Mouse (Mus musculus) left cerebral cortex, postnatal 14 days (tissue): ENCODE measurements around the gene Grm3. TPM values are rescaled to one million over a fixed set of nuclear protein-coding genes. Genes with fewer than 3 reads are reported as not detected.

ENCODE experiments used
- DNase-seq, 2 experiments: peaks; one replicate each; pipeline ENCODE4 v3.0.0; 2021 to 2022; ENCODE audit warnings: low spot score in 2 of 2, mixed read lengths in 1 of 2
- intact Hi-C: fragments of 180-260 bp; cut with DNase I; formaldehyde crosslinking; loops from one replicate; pipeline ENCODE4 v1.15.1; 2025
- total RNA-seq, 2 experiments: library from RNA; stranded (reverse); gene quantifications; 2 replicates each; pipeline ENCODE4 v1.2.3; 2021

Grm3 gene
- total RNA-seq, 2 experiments from 2014 or later, result 141 to 146 TPM

DNA sequence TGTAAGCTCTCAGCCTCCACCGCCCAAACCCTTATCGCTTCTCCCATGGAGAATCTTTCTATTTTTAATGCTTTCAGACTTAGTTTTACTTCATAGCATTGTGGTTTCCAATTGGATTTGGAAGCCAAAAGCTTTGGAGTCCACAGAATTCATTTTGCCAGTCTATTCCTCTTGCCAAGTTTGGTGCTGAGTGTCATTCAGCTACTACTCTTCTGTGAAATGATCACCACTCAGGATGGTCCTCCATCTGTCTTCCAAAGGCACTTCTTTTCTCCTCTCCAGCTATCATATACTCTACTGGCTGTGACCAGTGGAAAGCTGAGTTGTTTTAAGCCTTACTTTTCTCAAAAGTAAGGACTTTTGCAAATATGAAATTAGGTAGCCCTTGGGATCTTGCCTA is 86.4 kb downstream of the Grm3 start:
- DNase-seq, result no peak

DNA sequence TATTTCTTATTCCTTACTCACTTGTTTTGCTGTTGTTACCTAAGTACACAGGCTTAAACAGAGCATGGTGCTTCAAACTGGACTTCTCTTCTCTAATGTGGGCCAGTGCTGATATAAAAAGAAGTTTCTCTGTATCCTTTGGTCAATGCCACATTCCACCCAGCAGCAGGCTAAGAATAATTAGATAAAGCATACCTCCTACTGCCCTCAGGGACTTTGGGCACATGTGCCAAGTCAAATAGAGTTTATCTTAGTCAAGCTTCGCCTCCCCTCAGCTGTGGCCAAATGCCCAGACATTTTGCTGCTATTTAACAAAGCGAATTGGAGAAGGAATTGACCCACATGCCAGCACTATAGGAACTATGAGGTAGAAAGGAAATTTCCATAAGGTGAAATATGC is 97.8 kb downstream of the Grm3 start:
- DNase-seq, result no peak
- intact Hi-C loops, result no loop called here

More for the DNA sequence above, 86.4 kb downstream of the Grm3 start:
- intact Hi-C loops, result no loop called here

DNA sequence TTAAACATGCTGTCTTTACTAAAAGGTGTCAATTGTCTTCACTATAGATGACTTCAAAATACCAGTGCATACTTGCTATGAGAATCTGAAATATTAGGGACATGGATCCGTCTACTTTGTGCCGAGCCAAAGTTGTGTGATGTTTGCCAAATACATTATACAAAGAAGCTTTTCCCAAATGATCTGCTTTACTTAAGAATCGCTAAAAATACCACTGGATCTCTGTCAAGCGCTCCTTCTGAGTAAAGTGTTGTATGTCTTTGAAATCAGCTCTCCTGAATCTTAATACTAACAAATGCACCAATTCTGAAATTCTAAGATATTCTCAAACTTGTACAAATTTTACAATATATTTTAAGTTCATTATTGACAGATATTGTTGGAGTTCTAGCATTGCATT is 100.6 kb downstream of the Grm3 start:
- peak in 1 of 2 experiments; percentile 25 for DNase-seq
- intact Hi-C loops, result no loop called here

DNA sequence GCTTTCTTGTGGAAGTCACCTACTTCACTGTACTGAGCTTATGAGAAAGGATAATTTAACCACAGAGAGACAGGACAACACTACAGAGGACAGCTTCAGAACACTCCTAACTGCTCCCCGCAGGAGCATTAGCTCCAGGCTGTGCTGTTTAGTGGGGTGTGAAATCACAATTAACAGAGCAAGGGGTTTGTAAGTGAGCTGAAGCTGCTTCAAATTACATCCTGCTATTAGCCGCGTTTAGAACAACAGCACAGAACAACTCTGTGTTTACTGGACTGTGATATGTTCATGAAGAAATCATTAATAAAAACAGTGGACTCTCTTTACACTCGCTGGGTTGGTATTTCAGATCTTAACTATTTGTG is 101.9 kb downstream of the Grm3 start:
- DNase-seq, result no peak
- intact Hi-C loops, result no loop called here

DNA sequence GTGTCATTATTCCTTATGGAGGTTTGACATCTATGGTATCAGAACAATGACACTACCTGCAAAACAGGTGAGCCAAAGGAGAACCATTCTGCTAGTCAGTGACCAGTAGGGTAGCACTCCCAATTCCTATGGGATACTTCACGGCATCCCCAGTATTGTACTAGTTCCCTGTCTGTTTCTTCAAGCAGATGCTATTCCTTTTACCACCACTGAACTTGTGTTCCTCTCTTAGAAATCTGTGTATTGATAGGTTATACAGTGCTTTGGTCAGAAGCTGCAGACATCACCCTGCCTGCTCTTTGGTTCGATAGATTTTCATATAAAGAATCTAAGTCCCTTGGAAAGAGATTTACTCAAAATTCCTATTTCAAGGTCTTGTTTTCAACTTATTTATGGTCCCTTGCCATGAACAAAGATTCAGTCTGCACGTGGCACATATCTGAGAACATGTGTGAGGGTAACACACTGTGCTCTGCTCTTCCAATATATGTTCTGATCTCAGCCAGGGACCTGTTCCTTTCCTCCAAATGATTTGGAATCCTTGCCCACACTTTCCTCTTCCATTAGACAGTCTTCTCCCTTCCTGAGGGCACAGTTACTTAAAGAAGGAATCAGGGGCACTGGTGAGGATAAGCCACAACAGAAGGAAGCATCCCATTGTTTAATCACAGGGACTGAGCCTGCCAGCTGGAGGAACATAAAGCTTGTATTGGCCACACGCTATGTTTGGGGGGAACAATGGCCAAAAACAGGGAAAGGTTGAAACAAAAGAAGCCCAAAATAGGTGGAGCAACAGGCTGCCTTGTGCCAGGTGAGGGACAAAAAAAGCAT is 102.5 kb downstream of the Grm3 start:
- peak in 1 of 2 experiments; percentile 10 for DNase-seq
- intact Hi-C loops, result no loop called here

DNA sequence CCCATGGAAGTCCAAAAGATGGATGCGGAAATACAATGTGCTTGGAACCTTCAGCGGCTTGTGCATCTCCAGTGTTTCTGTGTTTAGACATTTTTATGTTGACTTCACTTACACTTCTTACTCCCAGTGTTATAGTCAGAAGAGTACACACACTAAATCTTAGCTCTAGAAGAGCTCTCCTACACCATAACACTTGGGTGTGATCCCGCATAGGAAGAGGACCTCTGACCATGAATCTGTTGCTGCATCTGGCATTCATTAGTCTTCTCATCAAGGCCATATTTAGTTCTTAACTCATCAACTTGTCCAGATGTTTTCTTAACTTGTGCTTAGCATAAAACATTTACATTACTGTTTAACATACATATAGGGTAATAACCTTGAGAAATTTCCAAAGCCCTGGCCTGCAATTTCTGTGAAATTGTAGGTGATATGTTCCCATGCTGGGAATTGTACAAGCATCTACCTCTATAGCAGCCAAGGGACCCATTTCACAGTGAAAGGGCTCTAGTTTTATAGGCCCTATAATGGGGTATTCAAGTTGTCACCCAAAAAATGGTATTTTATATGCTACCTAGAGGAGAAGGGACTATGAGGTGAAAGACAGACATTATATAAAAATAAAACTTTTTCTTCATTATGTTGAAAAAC is 103.4 kb downstream of the Grm3 start:
- no peak for DNase-seq
- intact Hi-C loops, result no loop called here

DNA sequence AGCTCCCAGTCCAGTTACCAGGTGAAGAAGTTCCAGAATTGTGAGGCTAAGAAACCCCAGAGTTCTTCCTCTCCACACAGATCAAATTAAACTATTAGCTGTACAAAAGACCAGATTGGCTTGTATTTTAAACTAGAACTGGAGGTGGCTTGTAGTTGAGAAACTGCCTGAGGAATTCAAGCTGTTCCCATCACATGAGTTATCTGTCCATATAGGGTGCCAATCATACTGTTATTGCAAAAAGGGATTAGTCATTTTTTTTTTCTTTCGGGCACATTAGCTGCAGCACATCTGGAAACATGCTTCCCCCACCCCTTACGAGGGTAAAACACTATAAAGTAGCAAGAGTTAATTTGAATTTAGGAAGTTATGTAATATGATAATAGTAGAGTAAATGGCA is 145.9 kb downstream of the Grm3 start:
- intact Hi-C loops, result loop anchor here (10.0 kb wide), 1 partner anchor 86 kb away; no protein-coding TSS in a partner anchor

DNA sequence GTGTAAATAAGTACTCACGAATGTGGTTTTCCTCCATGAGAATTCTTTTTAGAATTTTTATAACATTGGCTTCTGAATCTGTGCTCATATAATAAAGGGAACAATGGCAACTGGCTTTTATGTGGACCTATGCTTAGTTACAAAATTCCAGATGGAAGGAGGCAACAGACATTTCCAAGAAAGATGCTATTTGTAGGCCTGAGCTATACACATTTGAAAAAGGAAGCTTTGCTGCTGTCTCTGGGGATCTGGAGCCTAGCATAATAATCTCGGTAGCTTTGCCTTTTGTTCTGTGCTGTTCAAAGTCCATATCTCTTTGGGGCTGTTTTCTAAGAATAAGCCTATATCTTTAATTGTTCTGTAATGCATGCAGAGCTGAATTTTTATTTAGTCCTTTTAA is 146.4 kb downstream of the Grm3 start:
- intact Hi-C loops, result loop anchor here (10.0 kb wide), 1 partner anchor 86 kb away; no protein-coding TSS in a partner anchor
- peak in 1 of 2 experiments; percentile 10 for DNase-seq

More for the DNA sequence above, 145.9 kb downstream of the Grm3 start:
- DNase-seq, result peak in 1 of 2 experiments; percentile 25

DNA sequence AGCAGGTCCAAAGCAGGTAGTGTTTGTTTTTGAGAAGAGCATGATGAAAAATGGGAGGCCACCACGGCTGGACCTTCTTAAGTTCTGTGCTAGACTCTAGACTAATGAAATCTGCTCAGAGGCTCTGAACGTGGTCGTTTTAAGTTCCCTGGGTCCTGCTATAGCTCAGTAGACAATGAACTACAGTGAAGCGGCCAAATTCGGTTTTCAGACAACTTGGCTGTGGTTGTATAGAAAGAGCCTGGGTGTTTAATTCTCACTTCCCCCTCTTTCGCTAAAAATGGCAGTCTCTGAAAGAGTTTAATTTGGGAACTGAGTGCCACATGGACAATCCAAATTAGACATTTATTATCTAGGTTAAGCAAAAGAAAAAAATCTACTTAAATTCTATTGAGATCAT is 154.0 kb downstream of the Grm3 start:
- DNase-seq, result peak; percentile 48 to 72
- intact Hi-C loops, result loop anchor here (10.0 kb wide), 1 partner anchor 94 kb away; no protein-coding TSS in a partner anchor

DNA sequence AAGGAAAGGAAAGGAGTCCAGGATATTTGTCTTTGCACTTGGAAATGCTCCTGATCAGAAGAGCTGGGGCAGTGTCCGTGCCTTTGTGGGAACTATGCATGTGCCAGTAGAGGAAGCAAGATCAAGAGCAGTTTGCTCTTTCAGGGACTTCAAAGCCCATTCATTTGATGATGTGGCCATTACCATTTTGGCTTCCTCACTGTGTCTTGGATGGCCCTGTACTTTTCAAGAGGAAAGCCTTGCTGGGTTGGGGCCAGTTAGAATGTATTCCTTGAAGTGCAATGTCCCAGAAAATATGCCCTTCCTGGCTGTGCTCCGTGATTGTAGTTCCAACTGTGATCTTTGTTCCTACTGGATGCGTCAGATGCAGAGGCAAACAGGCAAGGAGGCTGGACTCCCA is 167.3 kb downstream of the Grm3 start:
- peak; percentile 10 to 43 for DNase-seq
- intact Hi-C loops, result no loop called here

DNA sequence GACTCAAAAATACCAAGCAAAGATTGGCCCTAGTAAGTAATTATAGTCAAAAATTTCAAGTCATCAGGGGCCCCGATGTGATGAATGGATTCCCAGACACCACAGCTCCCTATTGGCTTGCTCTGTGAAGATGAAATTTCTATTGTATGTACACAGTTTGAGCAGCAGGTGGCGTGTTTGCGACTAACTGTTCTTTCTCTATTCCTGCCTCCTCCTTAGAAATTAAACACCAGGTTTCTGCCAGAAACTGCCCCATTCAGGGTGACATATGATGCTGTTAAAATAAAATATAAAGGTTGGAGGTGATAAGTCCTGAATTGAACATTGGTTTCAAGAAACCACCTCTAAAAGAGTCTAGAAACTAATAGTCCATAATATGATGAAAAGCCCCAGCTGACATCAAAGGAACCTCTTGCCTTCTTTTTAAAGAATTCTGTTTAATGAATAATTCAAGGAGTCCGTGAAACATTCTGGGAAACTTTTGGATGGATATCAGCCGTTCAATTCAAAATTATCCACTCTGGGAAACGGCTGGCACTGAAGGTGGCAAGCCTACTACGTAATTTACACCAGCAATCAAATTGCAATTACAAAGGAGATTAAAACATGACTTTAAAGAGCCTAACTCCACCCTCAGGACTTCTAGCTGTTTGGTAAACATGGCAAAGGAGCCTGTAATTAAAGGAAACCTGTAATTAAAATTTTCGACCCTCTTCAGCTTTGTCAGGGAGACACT is 184.0 kb downstream of the Grm3 start:
- peak; percentile 60 to 66 for DNase-seq
- intact Hi-C loops, result loop anchor here (5.0 kb wide), 1 partner anchor 166 kb away; no protein-coding TSS in a partner anchor

DNA sequence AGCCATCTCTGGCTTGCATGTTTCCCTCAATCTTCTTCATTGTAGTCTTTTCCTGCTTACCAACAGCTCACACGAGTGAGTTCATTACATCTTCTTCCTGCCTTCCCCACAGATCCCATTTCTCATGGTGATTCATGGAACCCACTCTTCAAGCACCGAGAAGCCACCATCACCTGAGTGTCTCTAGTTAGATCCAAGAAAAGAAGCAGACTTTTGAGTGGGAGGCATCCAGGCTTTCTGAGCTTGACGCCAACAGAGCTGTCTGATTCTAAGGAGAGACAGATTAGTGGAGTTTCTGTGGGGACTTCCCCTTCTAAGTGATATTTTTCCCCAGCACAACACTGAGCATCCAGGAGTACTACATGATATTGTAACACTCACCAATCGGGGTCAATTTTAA is 199.5 kb downstream of the Grm3 start:
- intact Hi-C loops, result no loop called here
- DNase-seq, result peak in 1 of 2 experiments; percentile 25

DNA sequence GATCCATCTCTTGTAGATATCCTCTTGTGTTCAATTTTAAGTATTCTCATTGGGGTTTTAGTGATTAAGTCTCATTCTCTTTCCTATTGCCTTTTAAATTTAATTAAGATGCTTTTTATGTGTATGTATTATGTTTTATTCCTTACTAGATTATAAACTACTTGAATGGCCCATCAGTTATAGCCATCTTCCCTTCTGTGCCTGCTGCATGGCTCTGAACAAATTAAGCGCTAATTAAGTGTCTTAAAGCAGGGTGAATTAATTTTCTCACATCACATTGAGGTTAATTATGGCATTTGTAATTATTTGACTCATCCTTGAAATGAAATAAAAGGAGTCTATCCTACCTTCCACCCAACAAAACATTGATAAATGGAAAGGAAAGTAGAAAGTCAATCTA is 213.9 kb downstream of the Grm3 start:
- intact Hi-C loops, result no loop called here

DNA sequence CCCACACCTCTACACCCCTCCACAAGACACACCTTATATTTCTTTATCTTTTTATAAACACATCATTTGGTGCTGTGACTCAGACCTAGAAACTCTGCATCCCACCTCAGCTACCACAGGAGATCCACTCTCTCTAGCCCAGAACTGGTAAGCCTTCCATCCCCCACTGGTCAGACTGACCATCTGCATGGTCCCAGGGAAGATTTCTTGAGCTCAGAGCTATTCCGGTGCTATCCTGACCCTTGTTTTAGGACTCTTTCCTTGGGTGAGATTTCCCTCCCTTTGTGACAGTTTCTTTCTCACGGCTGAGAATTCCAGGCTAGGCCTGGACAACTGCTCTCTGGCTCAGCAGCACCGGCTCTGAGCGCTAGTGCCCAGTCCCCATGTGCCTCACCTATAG is 227.7 kb downstream of the Grm3 start:
- DNase-seq, result no peak

More for the DNA sequence above, 213.9 kb downstream of the Grm3 start:
- no peak for DNase-seq

DNA sequence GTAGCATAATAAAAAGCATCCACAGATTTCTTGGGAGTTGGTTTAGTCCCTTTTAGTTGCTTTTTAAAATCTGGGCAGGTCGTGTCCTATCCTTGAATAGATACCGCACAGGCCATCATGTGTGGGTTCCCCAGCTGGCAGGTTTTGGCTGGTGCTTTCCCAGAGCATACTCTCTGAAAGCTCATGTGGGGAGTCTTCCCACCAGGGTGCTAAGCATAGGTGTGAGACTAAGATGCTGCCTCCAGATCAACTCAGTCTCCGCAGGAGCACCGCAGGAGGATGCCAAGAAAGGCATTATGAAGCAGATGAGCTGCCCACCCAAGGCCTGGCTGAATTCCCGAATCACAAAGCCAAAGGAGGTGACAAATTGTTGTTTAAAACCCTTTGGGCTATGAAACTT is 229.5 kb downstream of the Grm3 start:
- peak; percentile 42 to 58 for DNase-seq
- intact Hi-C loops, result no loop called here

More for the DNA sequence above, 227.7 kb downstream of the Grm3 start:
- intact Hi-C loops, result no loop called here

DNA sequence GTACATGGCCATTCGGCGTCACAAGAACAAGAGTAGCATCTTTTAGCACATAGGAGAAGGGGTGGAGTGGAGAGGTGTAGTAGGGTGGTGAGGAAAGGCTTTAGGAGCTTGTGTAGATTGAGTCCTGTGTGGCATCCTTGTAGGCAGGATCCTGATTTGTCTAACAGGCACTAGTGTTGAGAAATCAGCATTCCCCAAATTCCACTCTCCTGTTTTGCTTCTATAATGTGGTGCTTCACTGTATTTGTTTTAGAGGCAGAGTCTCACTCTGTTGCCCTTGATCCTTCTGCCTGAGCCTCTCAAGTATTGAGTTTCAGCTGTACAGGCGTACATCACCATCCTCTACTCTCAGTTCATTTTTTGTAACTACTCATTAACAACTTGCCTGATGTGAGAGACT is 247.4 kb downstream of the Grm3 start:
- no peak for DNase-seq
- intact Hi-C loops, result no loop called here

DNA sequence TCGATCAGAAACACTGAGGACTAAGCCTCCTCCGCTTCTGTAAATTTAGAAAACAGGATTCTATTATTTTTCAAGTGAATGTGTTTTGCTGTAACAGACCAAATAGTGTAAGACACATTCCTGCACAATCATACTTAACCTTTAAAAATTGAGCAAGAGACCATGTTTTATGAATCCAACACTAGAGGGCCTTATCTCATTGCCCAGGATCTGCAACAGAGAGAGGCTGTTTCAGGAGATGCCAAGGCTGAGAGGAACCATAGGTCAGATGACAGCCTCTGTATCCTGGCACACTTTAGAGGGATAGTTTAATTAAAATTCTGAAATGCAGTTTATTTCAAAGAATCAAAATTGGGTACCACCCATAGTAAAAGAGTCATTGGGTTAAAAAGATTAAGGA is 271.7 kb downstream of the Grm3 start:
- DNase-seq, result peak in 1 of 2 experiments; percentile 25
- intact Hi-C loops, result no loop called here

DNA sequence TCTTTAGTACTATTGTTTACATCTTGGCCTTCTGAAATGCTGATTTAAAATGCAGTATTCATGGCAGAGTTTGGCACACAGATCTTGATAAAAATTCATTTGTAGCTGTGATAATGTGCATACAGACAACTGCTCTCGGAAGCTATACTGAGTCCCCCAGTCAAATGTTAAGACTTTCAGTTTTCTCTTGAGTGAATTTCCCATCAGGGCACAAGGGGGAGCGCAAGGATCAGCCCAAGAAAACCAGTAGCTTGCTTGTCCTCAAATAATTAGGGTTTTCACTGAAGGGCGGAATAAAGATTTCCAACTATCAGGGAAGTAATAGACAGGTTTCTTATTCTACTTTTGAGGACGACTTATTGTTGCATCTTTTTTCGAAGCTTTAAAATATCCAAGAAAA is 275.4 kb downstream of the Grm3 start:
- intact Hi-C loops, result loop anchor here (5.0 kb wide), 1 partner anchor 1183 kb away; no protein-coding TSS in a partner anchor
- peak; percentile 54 to 67 for DNase-seq

DNA sequence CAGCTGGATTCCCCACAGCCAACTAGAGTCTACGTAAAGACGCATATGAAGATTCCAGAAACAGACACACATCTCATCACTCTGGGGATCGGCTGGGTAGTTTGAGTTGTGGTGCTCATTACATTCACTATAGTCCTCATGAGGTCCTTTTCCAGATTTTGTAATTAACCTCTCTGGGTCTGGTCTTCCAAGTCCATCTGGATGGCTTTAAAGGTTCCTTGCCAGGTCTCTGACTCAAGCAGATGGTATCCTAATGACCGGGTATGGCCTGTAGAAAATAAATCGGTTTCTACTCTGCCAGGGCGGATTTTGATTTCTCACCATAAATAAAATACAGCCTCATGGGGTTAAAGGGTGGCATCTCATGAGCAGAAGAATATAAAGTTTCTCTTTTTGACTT is 276.0 kb downstream of the Grm3 start:
- no peak for DNase-seq
- intact Hi-C loops, result loop anchor here (5.0 kb wide), 1 partner anchor 1183 kb away; no protein-coding TSS in a partner anchor

DNA sequence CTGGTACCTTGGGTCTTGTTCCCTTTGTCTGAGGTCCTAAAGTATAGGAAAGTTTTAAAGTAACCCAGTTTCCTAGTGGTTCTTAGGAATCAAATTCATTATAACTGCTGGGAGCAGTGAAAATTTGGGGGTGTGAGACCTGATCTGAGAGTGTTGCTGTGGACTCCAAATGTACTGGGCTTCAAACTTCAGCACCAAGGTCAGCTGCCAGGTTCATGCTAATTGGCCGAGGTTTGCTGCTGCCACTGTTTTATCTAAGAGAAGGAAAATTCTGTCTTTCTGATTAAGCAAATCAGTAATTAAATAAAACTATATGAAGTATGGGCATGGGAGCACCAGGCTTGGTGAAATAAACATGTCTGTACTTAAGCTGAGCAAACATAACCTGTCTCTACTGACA is 278.8 kb downstream of the Grm3 start:
- intact Hi-C loops, result loop anchor here (5.0 kb wide), 1 partner anchor 1186 kb away; no protein-coding TSS in a partner anchor
- DNase-seq, result no peak
